7 mouse cellular contexts compared by ENCODE assay signal in genomic region chr13:52892065-52892503, GRCm38 (mm10). TPM values are rescaled to one million over a fixed set of nuclear protein-coding genes. Genes with fewer than 3 reads are reported as not detected.
A peak's percentile ranks its signal among the peaks of the same experiment; 100 is the strongest.
DNase-seq lines count a peak whose midpoint lies in the region; ATAC-seq and TF ChIP-seq lines count a peak whose summit lies in the region.

No protein-coding gene starts in this region.

- no peak overlapping the region for H3K9ac ChIP-seq in hindbrain, postnatal 0 days (replicated peaks; ENCODE audit: low read length)

- ATAC-seq in hematopoietic stem cell, adult 5-6 weeks (replicated peaks in 1 of 2; ENCODE audit: insufficient read depth in 1 of 2, low FRiP score in 2 of 2, low TSS enrichment in 1 of 2, low read depth in 1 of 2, poor library complexity in 2 of 2, severe bottlenecking in 2 of 2), result peak; percentile 59 to 60
- ATAC-seq in hindbrain, postnatal 0 days, result no peak

- H3K79me3 ChIP-seq in C2C12 (ENCODE audit: low read depth), result no peaks in the 10 kb centered on the region

- H3K27ac ChIP-seq in hindbrain, postnatal 0 days, result no peak overlapping the region

- DNase-seq in 3134 (ENCODE audit: extremely low read depth, insufficient read length, low spot score), result peak; percentile 72
- DNase-seq in cerebellum, postnatal 14 days, result peak; percentile 21 to 55
- peak; percentile 46 for DNase-seq in lung, adult 2 months
- DNase-seq in hindbrain, postnatal 0 days (ENCODE audit: low spot score), result no peak
- DNase-seq in embryo, embryonic 11 days, result no peak

- no peak overlapping the region for H3K4me2 ChIP-seq in hindbrain, postnatal 0 days (ENCODE audit: low read depth, low read length)

- peaks cover 7% of the 10 kb centered on the region; the same call in 1 of the 2 replicates for H3K4me1 ChIP-seq in lung, adult 2 months (ENCODE audit: control insufficient read depth, insufficient read depth, low read length)
- H3K4me1 ChIP-seq in hindbrain, postnatal 0 days (ENCODE audit: insufficient read depth, low read length), result no peaks in the 10 kb centered on the region

- H3K27me3 ChIP-seq in C2C12 (ENCODE audit: control insufficient read depth, insufficient read depth, insufficient read length), result no peaks in the 10 kb centered on the region
- H3K27me3 ChIP-seq in hindbrain, postnatal 0 days (ENCODE audit: insufficient read depth, low read length), result no peaks in the 10 kb centered on the region

- no peak for TF ChIP-seq CTCF in C2C12 (IDR thresholded peaks at IDR 0.05; ENCODE audit: control insufficient read depth, insufficient read depth, insufficient read length)
- TF ChIP-seq CTCF in lung, adult 2 months (IDR thresholded peaks at IDR 0.05; ENCODE audit: insufficient read depth, low read length), result no peak
- TF ChIP-seq CTCF in hindbrain, postnatal 0 days (IDR thresholded peaks at IDR 0.05; ENCODE audit: low read depth), result no peak

- H3ac ChIP-seq in C2C12 (ENCODE audit: control insufficient read depth, insufficient read length, low read depth), result peak overlapping the region; percentile 3

- H3K9me3 ChIP-seq in hindbrain, postnatal 0 days (ENCODE audit: low read length), result no peaks in the 10 kb centered on the region

- no peak for TF ChIP-seq POLR2A in lung, adult 2 months (IDR thresholded peaks at IDR 0.05; ENCODE audit: borderline replicate concordance, extremely low read depth, low read depth, low read length)

- 20% methylated on average over 10 of the region's 10 CpGs for WGBS in lung, adult 2 months
- 70% methylated on average over 10 of the region's 10 CpGs for WGBS in hindbrain, postnatal 0 days

- H3K36me3 ChIP-seq in C2C12 (ENCODE audit: control insufficient read depth, insufficient read depth), result no peaks in the 10 kb centered on the region
- no peaks in the 10 kb centered on the region; the same call in 1 of the 2 replicates for H3K36me3 ChIP-seq in hindbrain, postnatal 0 days (ENCODE audit: insufficient read depth, low read length)

- H3K4me3 ChIP-seq in C2C12 (ENCODE audit: insufficient read depth, poor library complexity, severe bottlenecking), result no peak overlapping the region
- H3K4me3 ChIP-seq in lung, adult 2 months (replicated peaks; ENCODE audit: extremely low read depth, low read depth, low read length), result no peak overlapping the region
- H3K4me3 ChIP-seq in hindbrain, postnatal 0 days (ENCODE audit: low read length), result no peak overlapping the region

- no peaks in the 10 kb centered on the region for H3K79me2 ChIP-seq in C2C12 (ENCODE audit: control insufficient read depth, insufficient read depth)

TF ChIP-seq in C2C12, 6 proteins besides CTCF, POLR2A, EP300 and RAD21:
- TF ChIP-seq MAX (IDR thresholded peaks at IDR 0.05) (peak; percentile 6), FOSL1 (IDR thresholded peaks at IDR 0.05; ENCODE audit: insufficient read depth, low read length, poor library complexity, severe bottlenecking) (peak; percentile 48), MYOG (IDR thresholded peaks at IDR 0.05; ENCODE audit: control insufficient read depth, extremely low read depth, insufficient read length) (no peak), USF1 (IDR thresholded peaks at IDR 0.05; ENCODE audit: low read depth) (no peak), MYOD1 (IDR thresholded peaks at IDR 0.05; ENCODE audit: control insufficient read depth, insufficient read length, low read depth) (peak; percentile 68), CEBPB (IDR thresholded peaks at IDR 0.05; ENCODE audit: low read depth) (peak; percentile 100)
TF ChIP-seq in C2C12: peak in this region for 4.

RNA-seq across cellular contexts. Expression of gene Auh, which starts 37.4 kb away (rescaled TPM):
- polyA plus RNA-seq in C2C12 (2012; fragmentation: generic; extraction: Trizol), result 14.0 TPM
- total RNA-seq in hematopoietic stem cell, adult 5-6 weeks (2017), result 43.3 and 45.4 TPM in 2 replicates
- polyA plus RNA-seq in lung, adult 2 months (2012; rRNA removed), result 17.7 and 24.9 TPM in 2 replicates
- 39.3 and 41.5 TPM in 2 replicates for total RNA-seq in hindbrain, postnatal 0 days (2014; rRNA removed)
- 65.9 and 72.8 TPM in 2 replicates for polyA plus RNA-seq in hindbrain, postnatal 0 days (2015; fragmentation: Nextera tagmentation; extraction: Ambion mirVana)

Comparison
In these comparisons a context has a peak if more than half of its experiments do, and no peak if none do; other contexts are left out.
1. DNase-seq: peak in 3134 (single experiment), cerebellum, postnatal 14 days (2 of 2) and lung, adult 2 months (single experiment); none in hindbrain, postnatal 0 days (single experiment) and embryo, embryonic 11 days (single experiment).